Mouse (Mus musculus): ENCODE results near the gene Arvcf. TPM values are rescaled to one million over a fixed set of nuclear protein-coding genes. Genes with fewer than 3 reads are reported as not detected.

Arvcf gene
- polyA plus RNA-seq, 1 experiment from 2014 or later: 56.1 TPM

DNA sequence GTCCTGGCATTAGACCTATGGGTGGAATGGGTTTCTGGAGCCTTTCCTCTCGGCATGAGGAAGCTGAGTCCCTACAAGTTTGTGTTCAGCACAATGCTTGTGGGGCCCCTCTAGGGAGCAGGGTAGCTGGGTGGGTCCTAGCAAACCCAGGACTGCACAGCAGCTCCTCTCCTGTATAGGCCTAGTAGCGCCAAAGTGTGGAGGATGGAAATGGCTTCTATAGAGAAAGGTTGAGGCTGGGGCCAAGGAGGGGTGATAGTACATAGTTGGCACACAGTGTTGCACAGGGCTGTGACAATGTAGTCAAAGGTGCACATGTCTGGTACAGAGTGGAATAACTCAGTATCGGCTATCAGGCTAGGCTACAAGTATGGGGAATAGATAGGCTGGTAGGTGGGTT, 46.1 kb downstream of the Arvcf start:
- H3K4me1 ChIP-seq: peaks cover 49% of the 10 kb centered on the region
- peaks cover 31% of the 10 kb centered on the region for H3K36me3 ChIP-seq
- no peaks in the 10 kb centered on the region for H3K27me3 ChIP-seq (ENCODE audit: low read depth, poor library complexity, severe bottlenecking)
- WGBS: 91% methylated on average over 3 of the region's 3 CpGs
- no peak overlapping the region for H3K27ac ChIP-seq
- no peak for DNase-seq (ENCODE audit: low spot score)
- no peaks in the 10 kb centered on the region for H3K9me3 ChIP-seq (replicated peaks)
- no peak overlapping the region for H3K4me3 ChIP-seq

DNA sequence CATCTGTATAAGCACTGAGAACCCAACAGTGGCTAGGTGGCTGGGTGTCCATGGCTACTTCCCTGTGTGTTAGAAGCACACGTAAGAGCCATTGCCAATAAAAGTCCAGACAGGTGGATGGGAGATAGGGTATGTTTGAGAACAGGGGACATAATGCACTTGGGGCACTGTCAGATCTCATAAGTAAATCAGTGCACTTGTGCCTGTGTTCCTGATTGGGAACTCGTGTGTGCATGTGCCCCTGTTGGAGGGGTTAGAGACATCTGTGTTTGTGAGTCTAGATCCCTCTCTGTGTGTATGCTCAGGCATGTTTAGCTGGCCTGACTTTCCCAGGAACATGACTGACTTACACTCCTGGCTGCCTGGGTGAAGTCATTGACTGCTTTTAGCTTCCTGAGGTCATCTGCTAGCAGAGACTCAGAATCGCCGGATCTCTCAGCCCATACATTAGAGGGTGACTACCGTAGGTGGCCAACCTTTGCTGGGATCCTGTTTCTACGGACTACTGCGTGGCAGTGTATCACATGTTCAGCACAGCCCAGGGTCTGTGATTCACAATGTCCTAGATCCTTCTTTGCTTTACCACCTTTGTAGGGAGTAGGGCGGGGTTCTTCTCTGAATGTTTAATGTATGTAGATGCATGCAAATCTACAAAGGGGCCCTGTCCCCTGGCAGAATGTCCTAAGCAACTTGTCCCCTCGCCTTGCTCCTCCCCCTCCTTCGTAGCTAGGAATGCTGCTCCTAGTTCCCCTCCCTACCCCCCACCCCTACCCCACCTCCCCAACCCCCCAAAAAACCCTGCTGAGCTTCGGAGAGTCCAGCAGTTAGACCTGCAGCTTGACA, 47.0 kb downstream of the Arvcf start:
- no peak for DNase-seq (ENCODE audit: low spot score)
- Histone ChIP-seq H3K9me3 (replicated peaks) (no peaks in the 10 kb centered on the region), H3K4me3 (no peak overlapping the region), H3K27ac (no peak overlapping the region), H3K4me1 (peaks cover 43% of the 10 kb centered on the region), H3K27me3 (ENCODE audit: low read depth, poor library complexity, severe bottlenecking) (no peaks in the 10 kb centered on the region), H3K36me3 (peaks cover 40% of the 10 kb centered on the region)
- WGBS: 29% methylated on average over 11 of the region's 11 CpGs

DNA sequence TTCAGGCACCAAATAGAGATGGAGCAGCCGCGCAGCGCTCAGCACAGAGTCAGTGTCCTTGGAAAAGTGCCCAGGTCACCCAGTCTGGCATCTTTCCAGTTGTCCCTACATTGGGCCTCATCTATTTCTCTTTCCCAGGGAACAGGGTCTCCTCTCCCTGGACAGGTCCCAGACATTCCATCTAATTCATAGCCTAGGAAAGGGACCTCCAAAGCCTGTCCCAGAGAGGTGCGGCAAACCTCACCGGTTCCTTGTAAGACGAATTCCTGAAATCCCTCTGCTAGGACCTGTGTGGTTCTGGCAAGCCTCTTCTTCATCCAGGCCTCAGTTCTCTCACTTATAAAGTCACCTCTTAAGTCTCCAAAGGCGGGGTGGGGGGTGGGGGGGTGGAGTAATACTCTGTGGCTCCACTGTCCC, 47.6 kb downstream of the Arvcf start:
- no peak for DNase-seq (ENCODE audit: low spot score)
- H3K4me3 ChIP-seq: no peak overlapping the region
- WGBS: 45% methylated on average over 6 of the region's 7 CpGs
- H3K27me3 ChIP-seq (ENCODE audit: low read depth, poor library complexity, severe bottlenecking): no peaks in the 10 kb centered on the region
- H3K4me1 ChIP-seq: peaks cover 49% of the 10 kb centered on the region
- H3K9me3 ChIP-seq (replicated peaks): no peaks in the 10 kb centered on the region
- H3K36me3 ChIP-seq: peaks cover 47% of the 10 kb centered on the region
- H3K27ac ChIP-seq: no peak overlapping the region

DNA sequence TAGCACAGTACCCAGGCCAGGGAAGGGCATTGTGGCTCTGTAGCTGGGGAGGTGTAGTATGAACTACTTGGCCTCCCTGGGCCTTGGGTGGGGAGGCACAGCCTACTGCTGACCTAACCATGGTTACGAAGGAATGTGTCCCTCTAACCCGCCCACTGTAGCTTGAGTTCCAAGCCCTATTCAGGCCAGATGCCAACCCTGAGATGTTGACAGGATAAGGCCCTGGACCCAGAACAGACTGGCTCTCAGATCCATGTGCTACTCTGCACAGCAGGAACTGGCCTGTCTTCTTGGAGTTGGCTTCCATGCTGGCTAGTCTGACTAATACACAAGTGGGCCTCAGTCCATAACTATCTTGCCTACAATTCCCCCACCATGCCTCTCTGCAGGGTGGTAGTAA, 48.2 kb downstream of the Arvcf start:
- Histone ChIP-seq H3K9me3 (replicated peaks) (no peaks in the 10 kb centered on the region), H3K36me3 (peaks cover 52% of the 10 kb centered on the region), H3K27ac (no peak overlapping the region), H3K4me1 (peaks cover 55% of the 10 kb centered on the region), H3K4me3 (no peak overlapping the region), H3K27me3 (ENCODE audit: low read depth, poor library complexity, severe bottlenecking) (no peaks in the 10 kb centered on the region)
- WGBS: 83% methylated on average over 2 of the region's 2 CpGs
- no peak for DNase-seq (ENCODE audit: low spot score)

- no peak for DNase-seq (ENCODE audit: low spot score)
- Histone ChIP-seq H3K4me1 (peaks cover 52% of the 10 kb centered on the region), H3K27me3 (ENCODE audit: low read depth, poor library complexity, severe bottlenecking) (no peaks in the 10 kb centered on the region), H3K27ac (no peak overlapping the region), H3K4me3 (no peak overlapping the region), H3K9me3 (replicated peaks) (no peaks in the 10 kb centered on the region), H3K36me3 (peaks cover 60% of the 10 kb centered on the region)
- WGBS: 95% methylated on average over 27 of the region's 27 CpGs
Observed at GRCm38 (mm10) chr16:18396791-18397621, 49.0 kb downstream of the Arvcf start.

GRCm38 (mm10) chr16:18400028-18400427, 52.0 kb downstream of the Arvcf start:
- DNase-seq (ENCODE audit: low spot score): no peak
- Histone ChIP-seq H3K27ac (no peak overlapping the region), H3K9me3 (replicated peaks) (no peaks in the 10 kb centered on the region), H3K27me3 (ENCODE audit: low read depth, poor library complexity, severe bottlenecking) (no peaks in the 10 kb centered on the region), H3K4me3 (no peak overlapping the region), H3K4me1 (peaks cover 25% of the 10 kb centered on the region), H3K36me3 (peaks cover 91% of the 10 kb centered on the region)
- 76% methylated on average over 9 of the region's 9 CpGs for WGBS

DNA sequence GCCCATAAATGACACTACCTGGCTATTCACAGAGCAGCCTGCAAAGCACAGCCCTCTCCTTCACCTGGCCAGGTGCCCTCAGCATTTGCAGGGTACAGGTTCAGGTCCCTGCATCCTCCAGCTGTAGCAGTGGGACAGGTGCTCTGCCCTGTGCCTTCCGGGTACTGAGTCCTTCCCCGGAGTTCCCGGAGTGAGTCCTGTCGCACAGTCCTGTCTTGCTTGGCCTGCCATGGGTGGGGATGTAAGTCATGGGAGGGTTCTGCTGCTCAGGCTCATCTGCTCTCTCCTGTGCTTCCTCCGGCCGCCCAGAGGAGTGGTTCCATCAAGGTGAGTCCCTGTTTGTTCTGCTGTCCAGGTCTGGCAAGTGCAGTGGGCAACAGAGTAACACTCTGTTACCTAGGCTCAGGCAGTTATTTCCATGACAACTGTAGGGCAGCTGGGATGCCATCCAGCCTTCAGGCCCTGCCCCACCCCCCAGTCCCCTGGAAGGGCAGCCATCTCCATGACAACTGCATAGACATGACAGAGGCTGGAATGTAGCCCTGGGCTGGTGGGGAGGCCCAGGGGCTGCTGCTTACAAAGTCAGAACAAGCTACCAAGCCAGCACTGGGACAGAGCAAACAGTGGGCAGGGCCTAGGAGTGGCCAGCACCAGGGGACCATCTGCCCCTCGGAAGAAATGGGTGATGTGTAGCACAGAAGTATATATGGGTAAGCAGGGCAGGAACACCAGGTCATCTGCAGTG, 52.7 kb downstream of the Arvcf start:
- Histone ChIP-seq H3K4me1 (peaks cover 19% of the 10 kb centered on the region), H3K4me3 (no peak overlapping the region), H3K27me3 (ENCODE audit: low read depth, poor library complexity, severe bottlenecking) (no peaks in the 10 kb centered on the region), H3K9me3 (replicated peaks) (no peaks in the 10 kb centered on the region), H3K36me3 (peaks cover 97% of the 10 kb centered on the region), H3K27ac (0 out of 2 replicates have a peak overlapping the region, but pooled peaks have one; percentile 16)
- 49% methylated on average over 7 of the region's 7 CpGs for WGBS
- no peak for DNase-seq (ENCODE audit: low spot score)

DNA sequence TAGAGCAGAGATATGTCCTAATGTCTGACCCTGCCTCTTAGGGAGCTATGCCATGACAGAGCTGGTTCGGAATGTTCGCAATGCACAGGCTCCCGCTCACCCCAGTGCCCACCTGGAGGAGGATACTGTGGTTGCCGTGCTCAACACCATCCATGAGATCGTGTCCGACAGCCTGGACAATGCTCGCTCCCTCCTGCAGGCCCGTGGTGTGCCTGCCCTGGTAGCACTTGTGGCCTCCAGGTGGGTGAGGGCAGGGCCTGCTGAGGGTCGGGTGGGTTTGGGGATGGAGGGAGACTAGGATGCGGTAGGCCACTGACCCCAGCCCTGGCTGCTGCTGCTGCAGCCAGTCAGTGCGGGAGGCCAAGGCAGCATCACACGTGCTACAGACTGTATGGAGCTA, 55.3 kb downstream of the Arvcf start:
- DNase-seq (ENCODE audit: low spot score): no peak
- Histone ChIP-seq H3K27ac (no peak overlapping the region), H3K4me3 (no peak overlapping the region), H3K4me1 (peaks cover 13% of the 10 kb centered on the region), H3K9me3 (replicated peaks) (no peaks in the 10 kb centered on the region), H3K36me3 (peaks cover 95% of the 10 kb centered on the region), H3K27me3 (ENCODE audit: low read depth, poor library complexity, severe bottlenecking) (no peaks in the 10 kb centered on the region)
- 92% methylated on average over 12 of the region's 12 CpGs for WGBS

DNA sequence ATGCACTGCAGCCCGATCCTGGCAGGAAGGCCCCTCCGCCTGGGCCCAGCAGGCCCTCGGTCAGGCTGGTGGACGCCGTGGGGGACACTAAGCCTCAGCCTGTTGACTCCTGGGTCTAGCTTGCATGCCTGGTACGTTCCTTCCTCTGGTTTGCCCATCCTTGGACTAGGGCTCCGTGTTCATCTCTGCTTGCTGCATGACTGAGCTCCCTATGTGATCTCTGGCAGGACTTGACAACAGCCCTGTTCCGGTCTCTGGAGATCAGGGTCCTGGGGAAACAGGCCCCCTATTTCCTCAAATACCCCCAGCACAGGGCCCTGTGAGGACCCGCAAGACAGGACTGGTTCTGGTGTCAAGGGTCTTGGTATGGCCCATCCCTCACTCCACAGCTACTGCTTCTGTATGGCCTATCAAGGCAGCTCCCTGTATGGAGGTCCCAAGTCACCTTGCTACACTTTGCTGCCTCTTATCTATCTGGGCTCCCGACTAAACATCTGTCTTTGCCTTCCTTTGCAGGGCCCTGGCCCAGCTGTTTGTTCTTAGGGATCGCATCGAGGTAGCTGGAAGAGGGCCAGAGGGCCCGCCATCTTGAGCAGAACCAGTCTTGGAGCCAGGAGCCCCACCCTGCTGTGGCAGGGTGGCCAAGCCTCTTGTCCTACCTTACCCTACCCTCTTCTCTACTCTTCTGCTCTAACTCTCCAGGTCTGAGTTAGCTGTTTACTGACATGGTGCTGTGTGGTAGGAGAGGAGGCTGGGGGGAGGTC, 57.3 kb downstream of the Arvcf start:
- DNase-seq (ENCODE audit: low spot score): no peak
- H3K27me3 ChIP-seq (ENCODE audit: low read depth, poor library complexity, severe bottlenecking): no peaks in the 10 kb centered on the region
- 92% methylated on average over 13 of the region's 13 CpGs for WGBS
- no peak overlapping the region for H3K27ac ChIP-seq
- H3K9me3 ChIP-seq (replicated peaks): no peaks in the 10 kb centered on the region
- peaks cover 94% of the 10 kb centered on the region for H3K36me3 ChIP-seq
- H3K4me3 ChIP-seq: no peak overlapping the region
- peaks cover 10% of the 10 kb centered on the region for H3K4me1 ChIP-seq

DNA sequence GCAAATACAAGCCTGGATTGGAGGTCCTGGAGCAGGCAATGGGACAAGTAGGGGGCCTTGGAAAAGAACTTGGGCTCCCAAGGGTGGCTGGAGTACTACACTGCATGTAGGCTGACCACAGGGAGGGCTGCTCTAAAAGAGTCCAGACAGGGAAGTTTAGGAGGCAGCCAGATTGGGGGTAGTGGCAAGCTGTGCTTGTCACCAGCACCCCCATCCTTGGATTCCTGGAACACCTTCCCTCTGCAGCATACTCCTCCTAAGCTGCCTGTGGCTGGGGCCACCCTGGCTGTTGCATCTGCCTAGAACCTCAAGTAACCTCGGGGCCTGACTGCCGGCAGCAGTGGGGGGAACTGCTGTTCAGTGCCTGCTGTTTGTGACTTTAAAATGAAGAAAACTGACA, 57.9 kb downstream of the Arvcf start:
- Histone ChIP-seq H3K4me1 (peaks cover 4% of the 10 kb centered on the region), H3K27ac (no peak overlapping the region), H3K4me3 (no peak overlapping the region), H3K27me3 (ENCODE audit: low read depth, poor library complexity, severe bottlenecking) (no peaks in the 10 kb centered on the region), H3K36me3 (peaks cover 94% of the 10 kb centered on the region), H3K9me3 (replicated peaks) (no peaks in the 10 kb centered on the region)
- 79% methylated on average over 2 of the region's 2 CpGs for WGBS
- no peak for DNase-seq (ENCODE audit: low spot score)

DNA sequence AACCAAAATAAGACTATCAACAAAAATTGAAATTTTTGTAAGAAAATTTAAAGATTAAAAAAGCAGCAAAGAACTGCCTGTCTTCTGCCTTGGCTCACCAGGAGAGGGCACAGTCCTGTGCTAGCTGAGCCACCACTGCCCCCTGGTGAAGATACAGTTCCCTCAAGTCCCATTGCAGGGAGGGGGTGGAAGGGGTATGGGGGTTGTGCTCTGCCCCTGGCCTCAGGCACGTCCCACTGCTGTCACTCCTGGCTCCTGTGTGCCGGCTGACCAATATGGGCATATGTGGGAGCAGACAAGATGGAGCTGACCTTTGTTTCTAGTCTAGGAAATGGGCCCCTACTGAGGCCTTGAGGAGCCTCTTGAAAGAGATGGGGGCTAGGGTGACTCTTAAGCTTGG, 58.3 kb downstream of the Arvcf start:
- Histone ChIP-seq H3K4me3 (no peak overlapping the region), H3K27me3 (ENCODE audit: low read depth, poor library complexity, severe bottlenecking) (no peaks in the 10 kb centered on the region), H3K9me3 (replicated peaks) (no peaks in the 10 kb centered on the region), H3K4me1 (no peaks in the 10 kb centered on the region), H3K27ac (no peak overlapping the region), H3K36me3 (peaks cover 94% of the 10 kb centered on the region)
- WGBS: 15% methylated on average over 2 of the region's 2 CpGs
- no peak for DNase-seq (ENCODE audit: low spot score)

DNA sequence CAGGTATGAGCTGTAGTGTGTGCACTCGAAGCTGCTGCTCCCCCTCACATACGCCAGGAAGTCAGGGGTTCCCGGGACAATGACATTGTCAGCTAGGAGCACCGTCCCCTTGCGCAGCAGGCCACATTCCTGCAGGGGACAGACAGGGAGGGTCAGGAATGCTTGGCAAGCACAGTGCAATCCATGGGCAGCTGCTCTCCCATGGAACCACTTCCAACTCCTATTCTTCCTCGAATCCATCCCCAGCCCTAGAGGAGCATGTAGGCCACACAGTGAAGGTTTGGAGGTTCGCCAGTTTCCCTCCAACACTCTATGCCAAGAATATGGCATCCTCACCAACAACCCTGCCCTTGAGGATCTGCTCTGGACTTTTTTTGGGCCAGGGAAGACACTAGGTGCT, 59.9 kb downstream of the Arvcf start:
- Histone ChIP-seq H3K36me3 (peaks cover 90% of the 10 kb centered on the region), H3K9me3 (replicated peaks) (no peaks in the 10 kb centered on the region), H3K27me3 (ENCODE audit: low read depth, poor library complexity, severe bottlenecking) (no peaks in the 10 kb centered on the region), H3K27ac (no peak overlapping the region), H3K4me1 (no peaks in the 10 kb centered on the region), H3K4me3 (no peak overlapping the region)
- 90% methylated on average over 7 of the region's 7 CpGs for WGBS
- no peak for DNase-seq (ENCODE audit: low spot score)

All from limb, embryonic 10.5 days (tissue).